ENCODE assay signal across 18 mouse cellular contexts in the genomic region with DNA sequence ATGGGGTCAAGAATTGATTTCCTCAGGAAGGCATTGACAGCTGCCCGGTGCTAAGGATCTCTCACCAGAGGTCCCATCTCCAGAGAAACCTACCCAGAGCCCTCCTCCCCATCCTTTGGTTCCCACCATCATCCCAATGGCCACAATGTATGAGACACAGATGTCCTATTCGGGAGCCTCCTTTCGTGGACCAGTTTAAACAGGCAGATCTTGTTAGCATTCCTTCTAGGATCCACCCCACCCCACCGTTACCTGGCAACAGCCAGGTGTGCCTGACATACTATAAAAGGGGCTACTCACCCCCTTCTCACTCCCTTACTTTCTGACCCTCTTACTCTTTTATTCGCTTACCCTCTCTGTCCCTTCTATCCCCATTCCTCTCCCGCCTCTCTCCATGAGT.
"Had no signal": no experiment of that assay in that cellular context is flagged by ENCODE, and none has a peak within 500 bp of the region (broad histone marks: within the 10 kb centered on the region; RNA-seq: fewer than 3 reads in every experiment).

No protein-coding gene starts in this region.

- DNase-seq: liver, postnatal 0 days; lung, adult 2 months; lung, postnatal 14 days; lung, postnatal 36 days; right cerebral cortex, postnatal 14 days; thymus, adult 2 months; thymus, postnatal 25 days; thymus, postnatal 4 days had no signal

- H3K36me3 ChIP-seq: liver, embryonic 15.5 days; lung, embryonic 15.5 days; midbrain, embryonic 12.5 days; neural tube, embryonic 12.5 days; stomach, embryonic 15.5 days had no signal

- H3K9ac ChIP-seq: liver, embryonic 15.5 days; liver, postnatal 0 days; lung, embryonic 15.5 days; midbrain, embryonic 12.5 days; neural tube, embryonic 12.5 days; stomach, embryonic 15.5 days had no signal

- H3K27me3 ChIP-seq: stomach, embryonic 15.5 days had no signal

- ATAC-seq: liver, postnatal 0 days; lung, postnatal 0 days; midbrain, embryonic 16.5 days had no signal

- H3K27ac ChIP-seq: liver, embryonic 15.5 days; lung, embryonic 15.5 days; macrophage; midbrain, embryonic 12.5 days; neural tube, embryonic 12.5 days; stomach, embryonic 15.5 days; stomach, postnatal 0 days had no signal

- H3K4me3 ChIP-seq: liver, embryonic 15.5 days; lung, embryonic 15.5 days; megakaryocyte, embryonic 14.5 days; midbrain, embryonic 12.5 days; neural tube, embryonic 12.5 days; stomach, embryonic 15.5 days had no signal

- H3K4me2 ChIP-seq: liver, embryonic 15.5 days; lung, embryonic 15.5 days; midbrain, embryonic 12.5 days; neural tube, embryonic 12.5 days; stomach, embryonic 15.5 days had no signal

- H3K9me3 ChIP-seq: liver, embryonic 15.5 days; lung, embryonic 15.5 days; midbrain, embryonic 12.5 days; neural tube, embryonic 12.5 days; stomach, embryonic 15.5 days had no signal

- H3K4me1 ChIP-seq: liver, embryonic 15.5 days had no signal
